Mouse (Mus musculus) liver, embryonic 16.5 days (tissue): ENCODE data around the gene Vars2. TPM values are rescaled to one million over a fixed set of nuclear protein-coding genes. Genes with fewer than 3 reads are reported as not detected.

ENCODE experiments used
- ATAC-seq: fragments of 200-750 bp; cut with Nextera tagmentation; 2 replicates; pipeline ENCODE4 v1.8.0; 2017; ENCODE audit warnings: low read depth, mild to moderate bottlenecking, moderate number of reproducible peaks, moderate library complexity
- H3K27ac ChIP-seq: fragments of 300-500 bp; sonication (generic); 2 replicates; pipeline ENCODE4 v1.5.1; 2014; ENCODE audit warnings: mild to moderate bottlenecking, low read length
- H3K27me3 ChIP-seq: fragments of 300-500 bp; sonication (generic); 2 replicates; pipeline ENCODE4 v1.6.1; 2014; ENCODE audit warnings: low read depth, low read length, mixed read lengths; ENCODE audit not compliant: control insufficient read depth, insufficient read depth
- H3K36me3 ChIP-seq: fragments of 300-500 bp; sonication (generic); 2 replicates; pipeline ENCODE4 v1.6.1; 2014; ENCODE audit warnings: mild to moderate bottlenecking; ENCODE audit not compliant: control insufficient read depth, insufficient read depth
- H3K4me1 ChIP-seq: fragments of 300-500 bp; sonication (generic); 2 replicates; pipeline ENCODE4 v1.6.1; 2014; ENCODE audit warnings: low read depth, low read length, mixed read lengths; ENCODE audit not compliant: control insufficient read depth
- H3K4me2 ChIP-seq: fragments of 300-500 bp; sonication (generic); 2 replicates; pipeline ENCODE4 v1.6.1; 2014; ENCODE audit warnings: low read depth, low read length, mixed read lengths
- H3K4me3 ChIP-seq: fragments of 300-500 bp; sonication (generic); 2 replicates; pipeline ENCODE4 v1.5.1; 2014; ENCODE audit warnings: low read depth, mild to moderate bottlenecking, low read length
- H3K9ac ChIP-seq: fragments of 300-500 bp; sonication (generic); 2 replicates; pipeline ENCODE4 v1.6.1; 2014; ENCODE audit warnings: low read depth, low read length
- H3K9me3 ChIP-seq: fragments of 300-500 bp; sonication (generic); replicated peaks from 2 replicates; pipeline ENCODE4 v1.6.1; 2016; ENCODE audit warnings: low read length; ENCODE audit not compliant: control insufficient read depth
- WGBS: fragments of 180-500 bp; shearing (Covaris S2); extraction: QIAGEN DNeasy Blood & Tissue Kit; methylation state at CpG from one replicate; pipeline ENCODE4 v1.1.7; 2014; ENCODE audit not compliant: insufficient replicate concordance; 5-methylcytosine and 5-hydroxymethylcytosine counted together
- polyA plus RNA-seq: library from polyadenylated mRNA; unstranded; fragments of >200 nt; fragmentation: Nextera tagmentation; extraction: Ambion mirVana; gene quantifications from 2 replicates; pipeline ENCODE4 v1.2.1, GENCODE M21; 2015

Vars2 gene
- polyA plus RNA-seq, 1 experiment from 2014 or later, result 6.5 TPM

DNA sequence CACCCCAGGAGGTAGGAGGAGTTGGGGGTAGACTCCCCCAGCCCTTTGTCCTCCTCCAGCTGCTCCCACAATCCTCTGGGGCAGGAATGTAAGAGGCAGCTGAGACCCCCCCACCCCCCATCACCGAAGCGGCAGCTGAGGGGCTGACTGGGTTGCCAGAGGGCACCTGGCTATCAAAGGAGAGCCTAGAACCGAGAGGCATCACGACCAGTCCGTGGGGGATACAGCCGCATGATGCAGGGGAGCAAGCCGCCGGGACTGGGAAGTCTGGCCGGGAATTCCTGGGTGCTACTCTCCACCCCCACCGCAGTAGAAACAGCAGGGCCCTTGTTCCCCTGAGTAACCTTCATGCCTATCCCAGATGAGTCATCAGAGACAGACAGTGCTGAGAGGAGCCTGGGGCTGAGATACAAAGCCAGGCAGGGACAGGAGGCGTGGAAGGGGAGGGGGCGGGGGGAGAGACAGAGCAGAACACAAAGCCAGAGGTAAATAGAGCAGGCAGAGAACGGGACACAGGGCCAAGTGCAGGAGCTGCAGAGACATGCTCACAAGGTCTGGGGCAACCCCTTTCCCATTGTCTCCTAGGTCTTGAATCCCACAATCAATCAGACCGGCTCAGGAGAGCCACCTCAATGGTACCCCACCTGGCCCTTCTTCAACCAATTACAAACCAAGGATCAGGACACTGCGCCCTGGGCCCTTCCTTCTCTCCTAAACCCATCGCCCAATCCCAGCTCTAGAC, 30.5 kb upstream of the Vars2 start:
- peaks cover 3% of the 10 kb centered on the region for H3K4me1 ChIP-seq
- H3K27me3 ChIP-seq, result peaks cover 62% of the 10 kb centered on the region
- no peaks in the 10 kb centered on the region for H3K36me3 ChIP-seq
- no peak for ATAC-seq
- H3K4me3 ChIP-seq, result no peak overlapping the region
- 0 out of 2 replicates have a peak, but pooled peaks cover 2% of the 10 kb centered on the region for H3K9me3 ChIP-seq
- 9% methylated on average over 16 of the region's 16 CpGs for WGBS
- H3K9ac ChIP-seq, result no peak overlapping the region
- H3K4me2 ChIP-seq, result no peak overlapping the region
- H3K27ac ChIP-seq, result no peak overlapping the region

DNA sequence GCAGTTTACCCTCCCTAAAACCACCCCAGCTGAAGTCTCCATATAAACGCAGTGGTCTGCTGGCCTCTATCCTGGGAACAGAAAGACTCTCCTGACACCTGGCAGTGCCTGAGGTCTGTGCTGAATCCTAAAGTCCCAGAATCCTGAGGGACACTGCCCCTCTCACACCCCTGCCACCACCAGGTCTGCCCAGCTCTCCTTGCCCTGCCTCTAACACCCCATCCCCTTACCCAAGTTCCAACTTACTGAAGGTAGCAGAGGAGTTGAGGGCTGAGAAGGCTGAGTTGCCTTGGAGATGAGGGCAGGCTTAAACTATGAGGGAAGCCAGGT, 30.0 kb upstream of the Vars2 start:
- no peak for ATAC-seq
- Histone ChIP-seq H3K4me3 (no peak overlapping the region), H3K9me3 (0 out of 2 replicates have a peak, but pooled peaks cover 2% of the 10 kb centered on the region), H3K27me3 (peaks cover 58% of the 10 kb centered on the region), H3K4me1 (peaks cover 3% of the 10 kb centered on the region), H3K27ac (no peak overlapping the region), H3K9ac (no peak overlapping the region), H3K4me2 (no peak overlapping the region), H3K36me3 (no peaks in the 10 kb centered on the region)
- WGBS, result 16% methylated on average over 1 of the region's 1 CpGs

DNA sequence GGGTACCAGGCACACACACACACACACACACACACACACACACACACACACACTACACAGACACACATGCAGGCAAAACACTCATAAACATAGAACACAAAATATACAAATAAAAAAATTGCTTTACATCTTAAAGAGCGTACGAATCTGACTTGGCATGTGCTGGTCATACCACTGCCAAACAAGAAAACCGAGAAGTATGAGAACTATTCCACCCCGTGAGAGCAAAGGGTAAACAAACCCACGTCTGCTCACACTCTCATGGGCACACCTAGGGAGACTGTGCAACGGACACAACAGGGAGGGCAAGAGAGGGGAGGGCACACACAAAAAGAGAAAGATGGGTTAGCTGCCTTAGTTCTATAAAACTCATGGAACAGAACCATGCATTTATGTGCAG, 29.3 kb upstream of the Vars2 start:
- 0 out of 2 replicates have a peak, but pooled peaks cover 2% of the 10 kb centered on the region for H3K9me3 ChIP-seq
- no peak for ATAC-seq
- H3K4me2 ChIP-seq, result no peak overlapping the region
- H3K27me3 ChIP-seq, result peaks cover 50% of the 10 kb centered on the region
- 49% methylated on average over 6 of the region's 6 CpGs for WGBS
- H3K27ac ChIP-seq, result no peak overlapping the region
- no peaks in the 10 kb centered on the region for H3K36me3 ChIP-seq
- peaks cover 3% of the 10 kb centered on the region for H3K4me1 ChIP-seq
- H3K9ac ChIP-seq, result no peak overlapping the region
- no peak overlapping the region for H3K4me3 ChIP-seq

DNA sequence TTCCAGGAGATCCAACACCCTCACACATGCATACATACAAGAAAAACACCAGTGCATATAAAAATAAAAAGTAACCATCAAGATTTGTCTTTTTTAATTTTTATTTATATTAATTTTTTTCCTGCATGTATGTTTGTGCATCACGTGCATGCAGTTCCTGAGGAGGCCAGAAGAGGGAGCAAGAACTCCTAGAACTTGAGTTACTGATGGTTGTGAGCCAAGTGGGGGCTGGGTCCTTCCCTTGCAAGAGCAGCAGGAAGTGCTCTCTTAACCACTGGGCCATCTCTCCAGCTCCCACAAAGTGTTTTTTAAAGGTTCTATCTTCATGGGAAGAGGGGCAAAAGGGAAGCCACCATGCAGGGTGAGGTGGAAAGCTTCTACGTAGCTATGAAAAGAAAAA, 27.9 kb upstream of the Vars2 start:
- Histone ChIP-seq H3K36me3 (no peaks in the 10 kb centered on the region), H3K9ac (no peak overlapping the region), H3K27me3 (peaks cover 36% of the 10 kb centered on the region), H3K4me3 (no peak overlapping the region), H3K27ac (no peak overlapping the region), H3K9me3 (0 out of 2 replicates have a peak, but pooled peaks cover 2% of the 10 kb centered on the region), H3K4me1 (peaks cover 3% of the 10 kb centered on the region), H3K4me2 (no peak overlapping the region)
- WGBS, result 86% methylated on average over 2 of the region's 2 CpGs
- no peak for ATAC-seq

DNA sequence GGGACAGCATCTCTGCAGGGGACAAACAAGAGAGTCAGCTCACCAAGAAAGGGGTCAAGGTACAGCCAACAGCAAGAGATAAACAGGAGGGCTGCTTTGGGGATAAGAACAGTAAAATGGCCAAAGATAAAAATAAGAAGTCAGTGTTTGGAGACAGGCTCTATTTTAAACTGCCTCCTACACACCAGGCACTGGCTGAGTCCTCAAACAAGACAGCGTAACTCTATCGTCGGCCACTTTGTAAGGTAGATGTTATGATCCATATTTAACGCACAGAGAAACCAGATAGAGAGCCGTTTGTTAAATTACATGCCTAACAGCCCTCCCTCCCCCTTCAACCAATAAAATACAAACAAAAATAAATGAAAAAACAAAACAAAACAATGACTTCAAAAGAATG, 26.5 kb upstream of the Vars2 start:
- H3K4me1 ChIP-seq, result no peaks in the 10 kb centered on the region
- no peaks in the 10 kb centered on the region for H3K36me3 ChIP-seq
- 0 out of 2 replicates have a peak, but pooled peaks cover 2% of the 10 kb centered on the region for H3K9me3 ChIP-seq
- H3K27me3 ChIP-seq, result peaks cover 23% of the 10 kb centered on the region
- H3K4me3 ChIP-seq, result no peak overlapping the region
- H3K4me2 ChIP-seq, result no peak overlapping the region
- ATAC-seq, result no peak
- 69% methylated on average over 5 of the region's 5 CpGs for WGBS
- H3K9ac ChIP-seq, result no peak overlapping the region
- H3K27ac ChIP-seq, result no peak overlapping the region

DNA sequence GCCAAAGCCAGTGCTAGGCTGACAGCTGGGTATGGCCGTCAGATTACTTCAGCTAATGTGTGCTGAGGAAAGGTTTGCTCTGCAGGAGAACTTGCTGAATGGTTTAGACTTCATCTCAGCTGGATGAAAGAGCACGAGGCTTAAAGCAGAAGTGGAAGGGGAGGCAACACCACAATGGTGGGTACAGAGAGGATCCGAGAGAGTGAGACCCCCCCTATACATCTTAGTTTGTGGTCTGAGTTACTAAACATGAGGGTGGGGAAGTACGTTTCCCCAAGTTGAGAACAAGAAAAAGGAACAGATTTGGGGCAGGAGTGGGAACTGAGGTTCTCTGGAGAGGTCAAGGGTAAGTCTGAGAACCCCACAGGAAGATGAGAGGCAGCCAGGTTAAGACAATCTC, 25.0 kb upstream of the Vars2 start:
- Histone ChIP-seq H3K4me3 (no peak overlapping the region), H3K36me3 (no peaks in the 10 kb centered on the region), H3K4me2 (no peak overlapping the region), H3K9me3 (0 out of 2 replicates have a peak, but pooled peaks cover 2% of the 10 kb centered on the region), H3K4me1 (no peaks in the 10 kb centered on the region), H3K9ac (no peak overlapping the region), H3K27me3 (peaks cover 8% of the 10 kb centered on the region), H3K27ac (no peak overlapping the region)
- no peak for ATAC-seq
- WGBS, result 29% methylated on average over 4 of the region's 4 CpGs

DNA sequence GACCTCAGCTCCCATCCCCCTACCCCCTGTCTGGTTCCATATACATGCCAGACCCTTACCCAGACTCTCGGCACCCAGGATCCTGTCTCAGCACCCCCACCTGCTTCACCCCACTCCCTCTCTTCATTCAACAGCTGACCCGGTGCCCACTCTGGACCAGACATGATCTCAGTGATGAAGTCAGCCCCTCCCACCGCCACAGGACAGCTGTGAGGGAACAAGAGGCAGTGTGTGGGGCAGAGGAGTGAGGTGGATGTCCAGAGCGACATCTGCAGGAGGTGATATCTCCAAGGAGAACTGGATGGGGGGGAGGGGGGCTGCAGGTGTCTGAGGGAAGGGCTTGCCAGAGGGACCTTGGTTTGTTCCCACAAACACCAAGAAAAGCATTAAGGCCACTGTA, 24.4 kb upstream of the Vars2 start:
- no peak overlapping the region for H3K27ac ChIP-seq
- H3K9ac ChIP-seq, result no peak overlapping the region
- no peak overlapping the region for H3K4me2 ChIP-seq
- no peak overlapping the region for H3K4me3 ChIP-seq
- no peak for ATAC-seq
- 55% methylated on average over 4 of the region's 4 CpGs for WGBS
- no peaks in the 10 kb centered on the region for H3K36me3 ChIP-seq
- peaks cover 3% of the 10 kb centered on the region; the same call in 1 of the 2 replicates for H3K27me3 ChIP-seq
- H3K4me1 ChIP-seq, result no peaks in the 10 kb centered on the region
- 0 out of 2 replicates have a peak, but pooled peaks cover 2% of the 10 kb centered on the region for H3K9me3 ChIP-seq

DNA sequence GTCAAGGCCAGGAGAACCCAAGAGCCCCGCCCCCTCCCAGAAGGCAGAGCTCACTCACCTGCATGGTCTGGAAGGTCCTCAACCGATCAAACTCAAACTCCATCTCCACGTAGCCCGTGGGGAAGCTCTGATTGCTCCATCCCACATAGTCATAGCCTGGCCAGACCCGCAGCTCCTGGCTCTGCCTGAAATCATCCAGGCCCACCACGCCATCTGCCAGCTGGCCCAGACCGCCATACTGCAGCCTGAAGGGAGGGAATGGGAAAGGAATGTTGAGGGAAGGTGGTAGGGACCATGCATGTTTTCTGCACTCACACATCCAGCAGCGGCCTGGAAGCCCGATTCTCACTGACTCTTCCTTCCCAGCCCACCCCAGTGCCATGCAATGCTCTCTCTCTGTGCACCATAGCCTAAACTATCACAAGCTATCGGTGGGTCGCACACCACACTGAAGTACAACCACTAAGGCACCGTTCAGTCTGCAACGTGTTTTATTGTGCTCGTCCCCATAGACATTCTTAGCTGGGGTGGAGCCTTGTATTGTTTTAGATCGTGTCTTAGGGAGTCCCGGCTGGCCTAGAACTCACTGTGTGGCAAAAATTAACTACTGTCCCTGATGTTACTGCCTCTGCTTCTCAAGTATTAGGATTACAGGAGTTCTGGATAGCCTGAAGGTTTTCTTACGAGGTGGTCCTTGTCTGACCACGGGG, 22.7 kb upstream of the Vars2 start:
- Histone ChIP-seq H3K27me3 (no peaks in the 10 kb centered on the region), H3K4me2 (no peak overlapping the region), H3K27ac (no peak overlapping the region), H3K36me3 (no peaks in the 10 kb centered on the region), H3K4me1 (no peaks in the 10 kb centered on the region), H3K4me3 (no peak overlapping the region), H3K9ac (no peak overlapping the region), H3K9me3 (no peaks in the 10 kb centered on the region)
- 70% methylated on average over 18 of the region's 18 CpGs for WGBS
- no peak for ATAC-seq
